ENCODE assay signal across 22 mouse cellular contexts in the genomic region with DNA sequence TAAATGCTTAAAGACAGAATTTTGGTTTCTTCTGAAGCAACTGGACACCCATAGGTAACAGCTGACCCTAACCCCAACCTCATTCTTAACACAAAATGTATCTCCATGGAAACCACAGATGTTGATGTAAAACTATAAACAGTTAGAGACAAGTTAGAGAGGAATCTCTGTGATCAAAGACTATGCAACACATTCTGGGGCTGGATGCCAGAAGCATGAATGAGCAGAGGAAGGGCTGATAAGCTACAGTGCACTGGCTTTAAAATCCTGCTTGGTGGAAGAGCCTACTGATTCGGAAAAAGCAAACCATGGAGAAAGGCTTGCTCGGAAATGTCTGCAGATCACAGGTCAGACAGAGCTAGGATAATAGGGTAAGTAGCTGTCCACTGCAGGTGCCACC. TPM values are rescaled to one million over a fixed set of nuclear protein-coding genes. Genes with fewer than 3 reads are reported as not detected.
DNase-seq lines count a peak whose midpoint lies in the region; ATAC-seq lines count a peak whose summit lies in the region.
"Had no signal": no experiment of that assay in that cellular context is flagged by ENCODE, and none has a peak within 500 bp of the region (broad histone marks: within the 10 kb centered on the region; RNA-seq: fewer than 3 reads in every experiment).

No protein-coding gene starts in this region.

- no peaks in the 10 kb centered on the region for H3K27me3 ChIP-seq in heart, embryonic 12.5 days (replicated peaks)
- H3K27me3 ChIP-seq: neural tube, embryonic 15.5 days had no signal

- peaks cover 17% of the 10 kb centered on the region for H3K36me3 ChIP-seq in heart, embryonic 12.5 days
- H3K36me3 ChIP-seq: G1E; neural tube, embryonic 15.5 days had no signal

- no peaks in the 10 kb centered on the region for H3K9me3 ChIP-seq in heart, embryonic 12.5 days (replicated peaks)
- H3K9me3 ChIP-seq: forebrain, embryonic 10.5 days; G1E; hindbrain, embryonic 10.5 days; neural tube, embryonic 15.5 days had no signal

- peaks cover 70% of the 10 kb centered on the region for H3K4me1 ChIP-seq in heart, embryonic 12.5 days (replicated peaks)
- H3K4me1 ChIP-seq: forebrain, embryonic 10.5 days; hindbrain, embryonic 10.5 days had no signal

- H3K4me2 ChIP-seq in heart, embryonic 12.5 days, result 0 out of 2 replicates have a peak overlapping the region, but pooled peaks have one; percentile 16
- H3K4me2 ChIP-seq: neural tube, embryonic 15.5 days had no signal

- no peak for DNase-seq in heart, adult 11 months
- peak; percentile 19 for DNase-seq in urinary bladder, postnatal 14 days (ENCODE audit: low spot score)
- no peak for DNase-seq in urinary bladder, postnatal 10 days (ENCODE audit: low spot score)
- DNase-seq in heart, postnatal 4 days, result peak; percentile 46
- DNase-seq in yolk sac, embryonic 10.5 days (ENCODE audit: low spot score), result peak; percentile 19
- DNase-seq in left cerebral cortex, adult 8-10 months (ENCODE audit: low spot score in 2 of 2), result no peak
- DNase-seq in thymus, postnatal 10 days (ENCODE audit: low spot score in 2 of 2), result no peak
- DNase-seq: cerebellum, postnatal 10 days; gastrocnemius, postnatal 14 days; kidney, adult 8-10 months; left cerebral cortex, postnatal 4 days; midbrain, embryonic 14.5 days; thymus, postnatal 36 days had no signal

- peak overlapping the region; percentile 91 for H3K27ac ChIP-seq in heart, embryonic 12.5 days (ENCODE audit: poor library complexity, severe bottlenecking)
- H3K27ac ChIP-seq: forebrain, embryonic 10.5 days; hindbrain, embryonic 10.5 days; macrophage; neural tube, embryonic 15.5 days had no signal

- no peak for ATAC-seq in heart, embryonic 12.5 days (ENCODE audit: insufficient number of reproducible peaks, low FRiP score)
- ATAC-seq: CD4-positive, CD25-positive, alpha-beta regulatory T cell, adult 4 months had no signal

- WGBS in heart, embryonic 12.5 days, result 3% methylated on average over 2 of the region's 2 CpGs

- H3K4me3 ChIP-seq in heart, embryonic 12.5 days, result no peak overlapping the region
- H3K4me3 ChIP-seq: forebrain, embryonic 10.5 days; hindbrain, embryonic 10.5 days; myocyte; neural tube, embryonic 15.5 days had no signal

- no peak overlapping the region for H3K9ac ChIP-seq in heart, embryonic 12.5 days
- H3K9ac ChIP-seq: neural tube, embryonic 15.5 days had no signal

RNA-seq across cellular contexts. Expression of gene Gm9913, which starts 31.7 kb away (rescaled TPM):
- polyA plus RNA-seq in heart, embryonic 12.5 days (2016; fragmentation: Nextera tagmentation; extraction: Ambion mirVana), result 0.57 and 0.70 TPM in 2 replicates
- total RNA-seq in heart, postnatal 4 days (2021), result under 1 TPM; 0.57 to 0.65 TPM
- under 1 TPM in 3 of 4 experiments, not detected in 1; 0.13 to 0.23 (median 0.14) TPM for total RNA-seq in left cerebral cortex, adult 8-10 months (2022)
- total RNA-seq: G1E; liver, adult 2 months had no signal
- polyA plus RNA-seq: CD4-positive, CD25-positive, alpha-beta regulatory T cell, adult 4 months; G1E; liver, adult 2 months; macrophage; midbrain, embryonic 14.5 days had no signal

RNA-seq across cellular contexts. Expression of gene Fbn1, which starts 34.6 kb away (rescaled TPM):
- polyA plus RNA-seq in heart, embryonic 12.5 days (2016; fragmentation: Nextera tagmentation; extraction: Ambion mirVana), result 38.8 and 44.1 TPM in 2 replicates
- 100 to 1,000 TPM; 223 to 241 TPM for total RNA-seq in heart, postnatal 4 days (2021)
- 1 to 10 TPM; 4.7 to 6.3 (median 5.6) TPM for total RNA-seq in left cerebral cortex, adult 8-10 months (2022)
- polyA plus RNA-seq: CD4-positive, CD25-positive, alpha-beta regulatory T cell, adult 4 months; G1E had no signal

Comparison
In these comparisons a context has a peak if more than half of its experiments do, and no peak if none do; other contexts are left out.
1. DNase-seq: peak in urinary bladder, postnatal 14 days (single experiment), heart, postnatal 4 days (single experiment) and yolk sac, embryonic 10.5 days (single experiment); none in heart, adult 11 months (single experiment), urinary bladder, postnatal 10 days (single experiment), left cerebral cortex, adult 8-10 months (0 of 2) and thymus, postnatal 10 days (0 of 2).
2. RNA of gene Fbn1, which starts 34.6 kb away (total RNA-seq): 223 to 241 TPM in heart, postnatal 4 days; 4.7 to 6.3 TPM in left cerebral cortex, adult 8-10 months; every median in the first group is over 10 times any median in the second.